ENCODE assay signal across 9 mouse cellular contexts in genomic region chr10:20031936-20032335, GRCm38 (mm10).
DNase-seq lines count a peak whose midpoint lies in the region; ATAC-seq and TF ChIP-seq lines count a peak whose summit lies in the region.
"Had no signal": no experiment of that assay in that cellular context is flagged by ENCODE, and none has a peak within 500 bp of the region (broad histone marks: within the 10 kb centered on the region; RNA-seq: fewer than 3 reads in every experiment).

No protein-coding gene starts in this region.

- in situ Hi-C loops in Patski (cut with MboI; ENCODE audit: low pct_unique_long_range_greater_than_20kb) = no loop called here

- no peak overlapping the region for H3K27ac ChIP-seq in embryonic facial prominence, embryonic 14.5 days (replicated peaks; ENCODE audit: low read depth, low read length)
- no peak overlapping the region for H3K27ac ChIP-seq in embryonic facial prominence, embryonic 10.5 days (replicated peaks)
- H3K27ac ChIP-seq in midbrain, embryonic 11.5 days (ENCODE audit: low read depth, low read length) = no peak overlapping the region

- H3K4me2 ChIP-seq in embryonic facial prominence, embryonic 14.5 days (ENCODE audit: low read depth, low read length) = no peak overlapping the region
- H3K4me2 ChIP-seq in midbrain, embryonic 11.5 days = no peak overlapping the region

- WGBS in embryonic facial prominence, embryonic 14.5 days = 66% methylated on average over 2 of the region's 2 CpGs
- 92% methylated on average over 2 of the region's 2 CpGs for WGBS in embryonic facial prominence, embryonic 10.5 days
- 91% methylated on average over 2 of the region's 2 CpGs for WGBS in midbrain, embryonic 11.5 days

- CTCF ChIA-PET in Patski (lab: Charles Lee) = interaction anchor here (1.3 to 1.4 kb wide), 2 partner anchors 10 to 98 kb away, joined by 3 to 5 read pairs; partner anchors contain the start of gene Map3k5

- peak; percentile 54 for DNase-seq in embryonic facial prominence, embryonic 14.5 days (ENCODE audit: low spot score)
- DNase-seq in embryonic facial prominence, embryonic 10.5 days (ENCODE audit: low spot score) = no peak
- peak; percentile 63 for DNase-seq in Patski (ENCODE audit: low read depth, low spot score)
- peak; percentile 3 for DNase-seq in fibroblast of lung, adult 2 months (ENCODE audit: low read depth)
- DNase-seq in kidney, adult 8-10 months = peak; percentile 95
- peak; percentile 48 for DNase-seq in ovary, postnatal 14 days (ENCODE audit: low spot score)
- DNase-seq in neural tube, embryonic 10.5 days (ENCODE audit: extremely low spot score, low spot score) = no peak
- DNase-seq in midbrain, embryonic 11.5 days (ENCODE audit: low spot score, missing footprints) = no peak

- no peaks in the 10 kb centered on the region for H3K4me1 ChIP-seq in embryonic facial prominence, embryonic 14.5 days (ENCODE audit: control insufficient read depth, insufficient read depth, low read length)
- no peaks in the 10 kb centered on the region for H3K4me1 ChIP-seq in embryonic facial prominence, embryonic 10.5 days
- peaks cover 3% of the 10 kb centered on the region; the same call in 1 of the 2 replicates for H3K4me1 ChIP-seq in midbrain, embryonic 11.5 days (ENCODE audit: control insufficient read depth, insufficient read depth, low read length)

- no peaks in the 10 kb centered on the region for H3K27me3 ChIP-seq in embryonic facial prominence, embryonic 14.5 days (replicated peaks; ENCODE audit: control insufficient read depth, insufficient read depth, low read length)
- H3K27me3 ChIP-seq in embryonic facial prominence, embryonic 10.5 days (replicated peaks; ENCODE audit: low read depth, poor library complexity, severe bottlenecking) = no peaks in the 10 kb centered on the region
- H3K27me3 ChIP-seq in Patski = no peaks in the 10 kb centered on the region
- H3K27me3 ChIP-seq in midbrain, embryonic 11.5 days (ENCODE audit: control insufficient read depth, insufficient read depth, low read length) = no peaks in the 10 kb centered on the region
- H3K27me3 ChIP-seq: megakaryocyte, embryonic 14.5 days had no signal

- POLR2A ChIA-PET in Patski (lab: Charles Lee) = no interaction called here

- H3K9ac ChIP-seq in embryonic facial prominence, embryonic 14.5 days (ENCODE audit: low read depth, low read length) = no peak overlapping the region
- H3K9ac ChIP-seq in midbrain, embryonic 11.5 days (ENCODE audit: low read length) = no peak overlapping the region

- no peak overlapping the region for H3K4me3 ChIP-seq in embryonic facial prominence, embryonic 14.5 days (ENCODE audit: low read depth, low read length)
- no peak overlapping the region for H3K4me3 ChIP-seq in embryonic facial prominence, embryonic 10.5 days
- no peak overlapping the region for H3K4me3 ChIP-seq in midbrain, embryonic 11.5 days (ENCODE audit: low read depth, low read length)
- H3K4me3 ChIP-seq: megakaryocyte, embryonic 14.5 days had no signal

- H3K36me3 ChIP-seq in embryonic facial prominence, embryonic 14.5 days (ENCODE audit: control insufficient read depth, insufficient read depth, low read length) = no peaks in the 10 kb centered on the region
- no peaks in the 10 kb centered on the region for H3K36me3 ChIP-seq in embryonic facial prominence, embryonic 10.5 days (replicated peaks)
- H3K36me3 ChIP-seq in midbrain, embryonic 11.5 days (ENCODE audit: control insufficient read depth, insufficient read depth, low read length) = no peaks in the 10 kb centered on the region

- TF ChIP-seq CTCF in Patski (IDR thresholded peaks at IDR 0.05) = no peak

- no peaks in the 10 kb centered on the region for H3K9me3 ChIP-seq in embryonic facial prominence, embryonic 14.5 days (ENCODE audit: control insufficient read depth, low read length)
- no peaks in the 10 kb centered on the region for H3K9me3 ChIP-seq in embryonic facial prominence, embryonic 10.5 days
- no peaks in the 10 kb centered on the region for H3K9me3 ChIP-seq in midbrain, embryonic 11.5 days (ENCODE audit: control insufficient read depth, low read length)
- H3K9me3 ChIP-seq: megakaryocyte, embryonic 14.5 days had no signal

- ATAC-seq in embryonic facial prominence, embryonic 14.5 days (ENCODE audit: low read depth) = no peak
- peak; percentile 82 for ATAC-seq in Patski
- no peak for ATAC-seq in midbrain, embryonic 11.5 days (ENCODE audit: low FRiP score)

Comparison
In these comparisons a context has a peak if more than half of its experiments do, and no peak if none do; other contexts are left out.
1. DNase-seq: peak in embryonic facial prominence, embryonic 14.5 days (single experiment), Patski (single experiment), fibroblast of lung, adult 2 months (single experiment), kidney, adult 8-10 months (2 of 2) and ovary, postnatal 14 days (single experiment); none in embryonic facial prominence, embryonic 10.5 days (single experiment), neural tube, embryonic 10.5 days (single experiment) and midbrain, embryonic 11.5 days (single experiment).